Mouse (Mus musculus) spleen, adult 2 months (tissue): Measurements from ENCODE around the gene Igf2bp2. TPM values are rescaled to one million over a fixed set of nuclear protein-coding genes. Genes with fewer than 3 reads are reported as not detected.

ENCODE experiments used
- DNase-seq, 2 experiments: peaks; one replicate each; pipeline versions ENCODE4 v3.0.0 to v3.0.0-alpha.2; 2012 to 2021; ENCODE audit warnings: low spot score in 2 of 2, low read depth in 1 of 2
- H3K27ac ChIP-seq: fragments of 200-500 bp; 2 replicates; pipeline ENCODE4 v1.5.1; 2012; ENCODE audit warnings: low read length, inconsistent platforms; ENCODE audit not compliant: insufficient read depth
- H3K27me3 ChIP-seq: fragments of 200-500 bp; 2 replicates; pipeline ENCODE4 v1.6.1; 2012; ENCODE audit warnings: mild to moderate bottlenecking, moderate library complexity, low read length, inconsistent platforms; ENCODE audit not compliant: control insufficient read depth, insufficient read depth
- H3K36me3 ChIP-seq: fragments of 200-500 bp; 2 replicates; pipeline ENCODE4 v1.6.1; 2012; ENCODE audit warnings: mild to moderate bottlenecking, low read length, inconsistent platforms; ENCODE audit not compliant: control insufficient read depth, insufficient read depth
- H3K4me1 ChIP-seq: fragments of 200-500 bp; 2 replicates; pipeline ENCODE4 v1.6.1; 2011; ENCODE audit warnings: inconsistent platforms; ENCODE audit not compliant: control insufficient read depth, insufficient read depth, insufficient read length
- H3K4me3 ChIP-seq: fragments of 200-500 bp; 2 replicates; pipeline ENCODE4 v1.5.1; 2011; ENCODE audit warnings: mild to moderate bottlenecking, inconsistent platforms; ENCODE audit not compliant: insufficient read depth, insufficient read length; ENCODE audit errors: extremely low read depth
- CTCF ChIP-seq: fragments of 200-500 bp; IDR thresholded peaks from 2 replicates; pipeline ENCODE4 v1.5.1; 2011; ENCODE audit warnings: mild to moderate bottlenecking, inconsistent platforms; ENCODE audit not compliant: insufficient read depth, insufficient read length, insufficient replicate concordance; ENCODE audit errors: extremely low read depth
- POLR2A ChIP-seq: fragments of 200-500 bp; IDR thresholded peaks from 2 replicates; pipeline ENCODE4 v1.6.1; 2011; ENCODE audit warnings: low read depth, low read length, inconsistent platforms
- WGBS: fragments of 180-500 bp; shearing (Covaris S2); methylation state at CpG from one replicate; pipeline ENCODE4 v1.1.7; 2018; 5-methylcytosine and 5-hydroxymethylcytosine counted together
- polyA plus RNA-seq: library from polyadenylated mRNA; depleted of rRNA; stranded (reverse); fragments of >200 nt; gene quantifications from 2 replicates; pipeline ENCODE4 v1.2.3, GENCODE M21; 2012

Igf2bp2 gene
- polyA plus RNA-seq, 1 experiment = 0.28 TPM

- Histone ChIP-seq H3K27me3 (no peaks in the 10 kb centered on the region), H3K4me1 (no peaks in the 10 kb centered on the region), H3K27ac (no peak overlapping the region), H3K36me3 (no peaks in the 10 kb centered on the region), H3K4me3 (no peak overlapping the region)
- TF ChIP-seq CTCF (no peak), POLR2A (no peak)
- 94% methylated on average over 5 of the region's 5 CpGs for WGBS
- no peak for DNase-seq
Observed at GRCm38 (mm10) chr16:22136198-22136597, 26.9 kb downstream of the Igf2bp2 start.

GRCm38 (mm10) chr16:22131321-22131720 is 31.8 kb downstream of the Igf2bp2 start:
- TF ChIP-seq POLR2A = no peak
- no peak for TF ChIP-seq CTCF
- Histone ChIP-seq H3K4me1 (no peaks in the 10 kb centered on the region), H3K27me3 (no peaks in the 10 kb centered on the region), H3K36me3 (no peaks in the 10 kb centered on the region), H3K27ac (no peak overlapping the region), H3K4me3 (no peak overlapping the region)
- whole genome bisulfite sequencing = 43% methylated on average over 6 of the region's 6 CpGs
- no peak for DNase-seq

GRCm38 (mm10) chr16:22129511-22129910 is 33.6 kb downstream of the Igf2bp2 start:
- Histone ChIP-seq H3K36me3 (no peaks in the 10 kb centered on the region), H3K4me1 (no peaks in the 10 kb centered on the region), H3K4me3 (no peak overlapping the region), H3K27me3 (no peaks in the 10 kb centered on the region), H3K27ac (no peak overlapping the region)
- DNase-seq = no peak
- no peak for TF ChIP-seq CTCF
- TF ChIP-seq POLR2A = no peak
- 90% methylated on average over 7 of the region's 7 CpGs for WGBS

- H3K4me3 ChIP-seq = no peak overlapping the region
- H3K27me3 ChIP-seq = no peaks in the 10 kb centered on the region
- no peaks in the 10 kb centered on the region for H3K36me3 ChIP-seq
- H3K4me1 ChIP-seq = no peaks in the 10 kb centered on the region
- no peak overlapping the region for H3K27ac ChIP-seq
- DNase-seq = no peak
- WGBS = 89% methylated on average over 2 of the region's 2 CpGs
- TF ChIP-seq CTCF = no peak
- no peak for TF ChIP-seq POLR2A
Observed at GRCm38 (mm10) chr16:22128595-22128994, 34.5 kb downstream of the Igf2bp2 start.

- H3K4me3 ChIP-seq = no peak overlapping the region
- no peaks in the 10 kb centered on the region for H3K27me3 ChIP-seq
- H3K27ac ChIP-seq = no peak overlapping the region
- 98% methylated on average over 5 of the region's 5 CpGs for WGBS
- DNase-seq = no peak
- H3K36me3 ChIP-seq = no peaks in the 10 kb centered on the region
- no peaks in the 10 kb centered on the region for H3K4me1 ChIP-seq
- no peak for TF ChIP-seq POLR2A
- no peak for TF ChIP-seq CTCF
Observed at GRCm38 (mm10) chr16:22127806-22128205, 35.3 kb downstream of the Igf2bp2 start.

GRCm38 (mm10) chr16:22126936-22127335 is 36.2 kb downstream of the Igf2bp2 start:
- H3K27ac ChIP-seq = no peak overlapping the region
- no peaks in the 10 kb centered on the region for H3K36me3 ChIP-seq
- no peak overlapping the region for H3K4me3 ChIP-seq
- no peak for DNase-seq
- 98% methylated on average over 4 of the region's 4 CpGs for WGBS
- no peaks in the 10 kb centered on the region for H3K27me3 ChIP-seq
- TF ChIP-seq POLR2A (no peak), CTCF (no peak)
- no peaks in the 10 kb centered on the region for H3K4me1 ChIP-seq

- TF ChIP-seq POLR2A (no peak), CTCF (no peak)
- no peaks in the 10 kb centered on the region for H3K27me3 ChIP-seq
- DNase-seq = no peak
- 87% methylated on average over 7 of the region's 7 CpGs for WGBS
- no peak overlapping the region for H3K4me3 ChIP-seq
- no peak overlapping the region for H3K27ac ChIP-seq
- H3K36me3 ChIP-seq = no peaks in the 10 kb centered on the region
- H3K4me1 ChIP-seq = peaks cover 3% of the 10 kb centered on the region; the same call in 1 of the 2 replicates
Observed at GRCm38 (mm10) chr16:22124325-22124918, 38.7 kb downstream of the Igf2bp2 start.
